Mouse (Mus musculus) heart, adult 2 months (tissue): Measurements from ENCODE around the gene Mbd4.

ENCODE experiments used
- CTCF ChIP-seq: fragments of 200-600 bp; IDR thresholded peaks from 2 replicates; pipeline ENCODE4 v1.8.1; 2022; ENCODE audit warnings: antibody characterized with exemption, mild to moderate bottlenecking, moderate library complexity
- EP300 ChIP-seq: fragments of 200-500 bp; IDR thresholded peaks from 2 replicates; pipeline ENCODE4 v1.6.1; 2011; ENCODE audit warnings: low read depth, low read length, control low read depth; ENCODE audit not compliant: insufficient read depth

DNA sequence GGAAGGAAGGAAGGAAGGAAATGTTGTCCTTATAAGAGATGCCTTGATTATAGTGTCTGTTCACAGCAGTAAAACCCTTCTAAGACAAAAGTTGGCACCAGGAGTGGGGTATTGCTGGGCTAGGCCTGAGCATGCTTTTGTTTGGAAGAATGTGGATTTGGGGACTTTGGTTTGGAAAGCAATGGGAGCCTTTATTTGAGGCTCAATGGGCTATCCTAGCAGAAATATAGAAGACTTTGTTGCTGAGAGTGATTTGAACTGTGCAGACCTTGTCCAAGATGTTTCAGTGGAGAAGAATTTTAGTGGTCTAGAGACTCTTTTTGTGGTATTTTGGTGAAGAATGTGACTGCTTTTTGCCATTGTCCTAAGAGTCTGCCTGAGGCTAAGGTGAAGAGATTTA is 19.3 kb downstream of the Mbd4 start:
- TF ChIP-seq CTCF (no peak), EP300 (no peak)
